In the genomic region with DNA sequence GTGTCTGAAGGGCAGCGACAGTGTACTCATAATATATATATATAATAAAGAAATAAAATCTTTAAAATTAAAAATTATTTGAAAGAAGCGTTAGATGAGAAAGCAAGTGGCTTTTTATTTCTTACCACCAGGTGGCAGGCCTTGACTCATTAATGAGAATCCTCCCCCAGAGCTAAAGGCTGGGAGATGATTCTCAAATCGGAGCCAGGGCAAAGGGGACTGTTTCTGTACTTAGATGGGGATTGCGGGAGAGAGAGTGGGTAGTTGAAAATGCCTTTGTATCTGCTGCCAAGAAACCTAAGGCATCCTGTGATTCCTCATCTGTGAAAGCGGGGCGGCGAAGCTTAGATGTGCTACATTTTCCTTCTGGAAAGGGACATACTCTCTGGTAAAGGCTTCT, we compare ENCODE assay signal across 8 mouse cellular contexts. TPM values are rescaled to one million over a fixed set of nuclear protein-coding genes. Genes with fewer than 3 reads are reported as not detected.
DNase-seq lines count a peak whose midpoint lies in the region; ATAC-seq and TF ChIP-seq lines count a peak whose summit lies in the region.

No protein-coding gene starts in this region.

- H3K9me3 ChIP-seq in kidney, embryonic 15.5 days (replicated peaks), result no peaks in the 10 kb centered on the region

- H3K4me3 ChIP-seq in kidney, embryonic 15.5 days (replicated peaks), result no peak overlapping the region
- H3K4me3 ChIP-seq in small intestine, adult 2 months (ENCODE audit: low read depth, low read length), result no peak overlapping the region

- 9% methylated on average over 7 of the region's 7 CpGs for WGBS in kidney, embryonic 15.5 days
- WGBS in small intestine, adult 2 months, result 25% methylated on average over 7 of the region's 7 CpGs

- peaks cover 16% of the 10 kb centered on the region for H3K4me1 ChIP-seq in kidney, embryonic 15.5 days
- peaks cover 7% of the 10 kb centered on the region for H3K4me1 ChIP-seq in small intestine, adult 2 months (ENCODE audit: control insufficient read depth, insufficient read depth, insufficient read length, low read length)

- ATAC-seq in kidney, embryonic 15.5 days (replicated peaks; ENCODE audit: low FRiP score), result no peak
- peak; percentile 70 for ATAC-seq in megakaryocyte, adult 5-6 weeks (ENCODE audit: poor library complexity, severe bottlenecking)

- H3K27me3 ChIP-seq in kidney, embryonic 15.5 days, result peaks cover 71% of the 10 kb centered on the region
- peaks cover 35% of the 10 kb centered on the region for H3K27me3 ChIP-seq in small intestine, adult 2 months (ENCODE audit: control insufficient read depth, insufficient read depth, low read length)

- H3K27ac ChIP-seq in kidney, embryonic 15.5 days, result no peak overlapping the region
- no peak overlapping the region for H3K27ac ChIP-seq in small intestine, adult 2 months (ENCODE audit: insufficient read depth, low read depth, low read length)

- peak; percentile 40 for DNase-seq in gastrocnemius, adult 18-20 months (ENCODE audit: low spot score)
- DNase-seq in gastrocnemius, postnatal 25 days, result no peak
- DNase-seq in 3T3-L1 (ENCODE audit: low read depth, low spot score) (peak; percentile 76), R1 (ENCODE audit: low read depth, low spot score) (peak; percentile 68)
- DNase-seq in embryo, embryonic 10.5 days (ENCODE audit: low spot score), result peak; percentile 82

- no peaks in the 10 kb centered on the region for H3K36me3 ChIP-seq in kidney, embryonic 15.5 days
- H3K36me3 ChIP-seq in small intestine, adult 2 months (ENCODE audit: control insufficient read depth, insufficient read depth, low read length), result no peaks in the 10 kb centered on the region

- no peak for TF ChIP-seq POLR2A in small intestine, adult 2 months (IDR thresholded peaks at IDR 0.05; ENCODE audit: low read depth, low read length)

- H3K9ac ChIP-seq in kidney, embryonic 15.5 days, result no peak overlapping the region

- H3K4me2 ChIP-seq in kidney, embryonic 15.5 days, result 0 out of 2 replicates have a peak overlapping the region, but pooled peaks have one; percentile 25

- peak; percentile 24; the same call in 1 of the 2 replicates for TF ChIP-seq CTCF in small intestine, adult 2 months (IDR thresholded peaks at IDR 0.05; ENCODE audit: extremely low read depth, insufficient read length, insufficient replicate concordance, low read depth, low read length)

RNA-seq across cellular contexts. Expression of gene Msantd2, which starts 26.4 kb away (rescaled TPM):
- 1 to 10 TPM; 3.2 to 5.5 TPM for total RNA-seq in gastrocnemius, adult 18-20 months (2021)
- 1 to 10 TPM; 3.0 to 6.6 TPM for total RNA-seq in gastrocnemius, postnatal 25 days (2021)
- 22.1 and 23.9 TPM in 2 replicates for polyA plus RNA-seq in kidney, embryonic 15.5 days (2015; fragmentation: Nextera tagmentation; extraction: Ambion mirVana)
- 15.1 and 18.4 TPM in 2 replicates for total RNA-seq in megakaryocyte, adult 5-6 weeks (2015)
- 24.4 and 26.4 TPM in 2 replicates for total RNA-seq in megakaryocyte, adult 5-6 weeks (2017)
- 11.8 and 16.2 TPM in 2 replicates for polyA plus RNA-seq in small intestine, adult 2 months (2012; rRNA removed)

RNA-seq across cellular contexts. Expression of gene Robo3, which starts 29.7 kb away (rescaled TPM):
- total RNA-seq in gastrocnemius, adult 18-20 months (2021), result not detected
- not detected for total RNA-seq in gastrocnemius, postnatal 25 days (2021)
- polyA plus RNA-seq in kidney, embryonic 15.5 days (2015; fragmentation: Nextera tagmentation; extraction: Ambion mirVana), result 0.18 and 0.53 TPM in 2 replicates
- total RNA-seq in megakaryocyte, adult 5-6 weeks (2015), result not detected in 2 replicates
- 0.20 TPM in 1 of 2 replicates, not detected in the other for total RNA-seq in megakaryocyte, adult 5-6 weeks (2017)
- 0.96 and 1.9 TPM in 2 replicates for polyA plus RNA-seq in small intestine, adult 2 months (2012; rRNA removed)
